Mouse (Mus musculus): ENCODE results near the gene Mpg. TPM values are rescaled to one million over a fixed set of nuclear protein-coding genes. Genes with fewer than 3 reads are reported as not detected.

The Mpg gene
- polyA plus RNA-seq, 1 experiment, result 25.3 TPM

GRCm38 (mm10) chr11:32262674-32263415 is 36.5 kb downstream of the Mpg start:
- no peak for DNase-seq (ENCODE audit: low read depth)

- DNase-seq (ENCODE audit: low read depth), result no peak
Observed at GRCm38 (mm10) chr11:32265117-32265738, 38.9 kb downstream of the Mpg start.

GRCm38 (mm10) chr11:32266194-32266593 is 39.9 kb downstream of the Mpg start:
- DNase-seq (ENCODE audit: low read depth), result no peak

- DNase-seq (ENCODE audit: low read depth), result no peak
Observed at GRCm38 (mm10) chr11:32266776-32267175, 40.5 kb downstream of the Mpg start.

- DNase-seq (ENCODE audit: low read depth), result peak; percentile 23
Observed at GRCm38 (mm10) chr11:32267188-32267884, 41.0 kb downstream of the Mpg start, which contains the start of gene Nprl3. Nprl3 (minus strand) TSS chr11:32267707.

GRCm38 (mm10) chr11:32267964-32268363 is 41.7 kb downstream of the Mpg start:
- no peak for DNase-seq (ENCODE audit: low read depth)

- DNase-seq (ENCODE audit: low read depth), result no peak
Observed at GRCm38 (mm10) chr11:32268952-32269351, 42.6 kb downstream of the Mpg start.

GRCm38 (mm10) chr11:32271178-32271577 is 44.9 kb downstream of the Mpg start:
- no peak for DNase-seq (ENCODE audit: low read depth)

- DNase-seq (ENCODE audit: low read depth), result no peak
Observed at GRCm38 (mm10) chr11:32276347-32276746, 50.0 kb downstream of the Mpg start, which contains the start of gene Hba-x. Hba-x (plus strand) TSS chr11:32276400.

GRCm38 (mm10) chr11:32277736-32278457 is 51.6 kb downstream of the Mpg start:
- no peak for DNase-seq (ENCODE audit: low read depth)

- no peak for DNase-seq (ENCODE audit: low read depth)
Observed at GRCm38 (mm10) chr11:32278458-32278957, 52.2 kb downstream of the Mpg start.

- no peak for DNase-seq (ENCODE audit: low read depth)
Observed at GRCm38 (mm10) chr11:32280646-32281045, 54.3 kb downstream of the Mpg start.

GRCm38 (mm10) chr11:32281416-32282144 is 55.3 kb downstream of the Mpg start:
- DNase-seq (ENCODE audit: low read depth), result no peak

Other genes starting within 250 kb of the Mpg start
- 0.28 and 0.36 TPM in 2 replicates for gene Nsg2, start 226.0 kb upstream of the Mpg start, polyA plus RNA-seq (2012; rRNA removed)
- 0.34 and 0.42 TPM in 2 replicates for gene Il9r, start 26.2 kb upstream of the Mpg start, polyA plus RNA-seq (2012; rRNA removed)
- 16.4 and 18.9 TPM in 2 replicates for gene Snrnp25, start 21.1 kb upstream of the Mpg start, polyA plus RNA-seq (2012; rRNA removed)
- gene Rhbdf1, start 4.2 kb upstream of the Mpg start, polyA plus RNA-seq (2012; rRNA removed), result 98.4 and 128 TPM in 2 replicates
- 84.1 and 133 TPM in 2 replicates for gene Nprl3, start 41.2 kb downstream of the Mpg start, polyA plus RNA-seq (2012; rRNA removed)
- not detected in 2 replicates for gene Hba-x, start 49.9 kb downstream of the Mpg start, polyA plus RNA-seq (2012; rRNA removed)
- 903 and 2,048 TPM in 2 replicates for gene Hba-a1, start 57.0 kb downstream of the Mpg start, polyA plus RNA-seq (2012; rRNA removed)
- gene Hbq1b, start 60.5 kb downstream of the Mpg start, polyA plus RNA-seq (2012; rRNA removed), result 0.24 and 0.57 TPM in 2 replicates
- gene Hba-a2, start 70.0 kb downstream of the Mpg start, polyA plus RNA-seq (2012; rRNA removed), result 2,488 and 5,855 TPM in 2 replicates
- gene Hbq1a, start 73.6 kb downstream of the Mpg start, polyA plus RNA-seq (2012; rRNA removed), result 0.42 and 0.45 TPM in 2 replicates
- gene Sh3pxd2b, start 121.3 kb downstream of the Mpg start, polyA plus RNA-seq (2012; rRNA removed), result 9.6 and 11.7 TPM in 2 replicates
- 11.2 and 12.2 TPM in 2 replicates for gene Ubtd2, start 228.9 kb downstream of the Mpg start, polyA plus RNA-seq (2012; rRNA removed)